Mouse (Mus musculus): ENCODE data around the gene Depdc1a.

DNA sequence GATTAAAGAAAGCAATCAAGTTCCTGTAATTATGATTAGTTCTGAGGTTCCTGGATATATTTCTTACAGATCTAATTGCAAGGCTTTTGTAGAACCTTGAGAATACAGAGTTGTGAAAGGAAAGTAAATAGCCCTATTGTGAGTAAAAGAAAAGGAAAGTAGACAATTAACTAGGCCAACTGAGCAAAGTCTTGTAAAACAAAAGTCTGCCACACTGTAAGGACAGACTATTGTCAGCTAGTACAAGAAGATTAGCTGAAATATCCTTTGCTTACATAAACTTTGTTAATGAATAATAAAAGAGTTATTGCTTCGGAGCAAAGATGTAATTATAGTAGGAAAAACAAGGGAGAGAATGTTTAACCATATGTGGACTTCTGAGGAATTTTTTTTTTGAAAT, 25.2 kb upstream of the Depdc1a start:
- TF ChIP-seq CTCF (IDR thresholded peaks at IDR 0.05; ENCODE audit: control insufficient read depth, insufficient read depth, insufficient replicate concordance, low read depth, low read length) (no peak), POLR2A (IDR thresholded peaks at IDR 0.05; ENCODE audit: control insufficient read depth, low read depth, low read length) (no peak)

Data from testis, adult 2 months (tissue).